Mouse (Mus musculus) forebrain, embryonic 14.5 days (tissue): ENCODE data around the gene Pithd1. TPM values are rescaled to one million over a fixed set of nuclear protein-coding genes. Genes with fewer than 3 reads are reported as not detected.

Experiments used
- polyA plus RNA-seq: library from polyadenylated mRNA; unstranded; fragments of >200 nt; fragmentation: Nextera tagmentation; extraction: Ambion mirVana; gene quantifications from 2 replicates; pipeline ENCODE4 v1.2.1, GENCODE M21; 2014

Pithd1 gene
- polyA plus RNA-seq, 1 experiment from 2014 or later: 56.1 TPM

Other genes with a start within 250 kb of the Pithd1 start
- gene Myom3, start 227.5 kb downstream of the Pithd1 start, polyA plus RNA-seq: 0.17 and 0.22 TPM in 2 replicates
- gene Srsf10, start 131.5 kb downstream of the Pithd1 start, polyA plus RNA-seq: 259 and 304 TPM in 2 replicates
- 162 and 165 TPM in 2 replicates for gene Pnrc2, start 113.4 kb downstream of the Pithd1 start, polyA plus RNA-seq
- gene Cnr2, start 91.9 kb downstream of the Pithd1 start, polyA plus RNA-seq: 0.05 and 0.10 TPM in 2 replicates
- gene Fuca1, start 66.5 kb downstream of the Pithd1 start, polyA plus RNA-seq: 53.1 and 60.7 TPM in 2 replicates
- gene Hmgcl, start 40.8 kb downstream of the Pithd1 start, polyA plus RNA-seq: 70.4 and 71.0 TPM in 2 replicates
- 32.9 and 35.7 TPM in 2 replicates for gene Gale, start 23.5 kb downstream of the Pithd1 start, polyA plus RNA-seq
- gene Lypla2, start 14.6 kb downstream of the Pithd1 start, polyA plus RNA-seq: 163 and 168 TPM in 2 replicates
- gene Eloa, start 34.5 kb upstream of the Pithd1 start, polyA plus RNA-seq: 33.7 and 38.1 TPM in 2 replicates
- 331 and 459 TPM in 2 replicates for gene Rpl11, start 66.2 kb upstream of the Pithd1 start, polyA plus RNA-seq
- gene Id3, start 156.2 kb upstream of the Pithd1 start, polyA plus RNA-seq: 117 and 118 TPM in 2 replicates
- 4.5 and 5.5 TPM in 2 replicates for gene E2f2, start 185.1 kb upstream of the Pithd1 start, polyA plus RNA-seq
- 1.6 and 2.4 TPM in 2 replicates for gene Asap3, start 219.1 kb upstream of the Pithd1 start, polyA plus RNA-seq